Mouse (Mus musculus) ES-CJ7 (cell line): ENCODE measurements around the gene Slain2.
"Not testable (repeated sequence)": the region's sequence is repeated elsewhere in the genome, so short reads cannot be mapped to it uniquely, and the experiment has no call there.

ENCODE experiments used
- DNase-seq: peaks from one replicate; pipeline ENCODE4 v3.0.0; 2011; ENCODE audit warnings: low read depth, low spot score

Slain2 gene

GRCm38 (mm10) chr5:72948136-72948535 lies 34.0 kb downstream of the Slain2 start:
- no peak for DNase-seq

- DNase-seq: no peak
Measured at GRCm38 (mm10) chr5:72950252-72950651, 36.1 kb downstream of the Slain2 start.

GRCm38 (mm10) chr5:72953996-72954604 lies 40.0 kb downstream of the Slain2 start:
- DNase-seq: no peak

- no peak for DNase-seq
Measured at GRCm38 (mm10) chr5:72957281-72957680, 43.2 kb downstream of the Slain2 start.

- peak; percentile 25 for DNase-seq
Measured at GRCm38 (mm10) chr5:72960096-72960495, 46.0 kb downstream of the Slain2 start.

GRCm38 (mm10) chr5:72965706-72966105 lies 51.6 kb downstream of the Slain2 start:
- DNase-seq: no peak

- DNase-seq: no peak
Measured at GRCm38 (mm10) chr5:72972435-72972834, 58.3 kb downstream of the Slain2 start.

GRCm38 (mm10) chr5:72972934-72973333 lies 58.8 kb downstream of the Slain2 start:
- DNase-seq: peak; percentile 65

- DNase-seq: no peak
Measured at GRCm38 (mm10) chr5:72974602-72975001, 60.5 kb downstream of the Slain2 start, which contains the start of gene Gm10135. TSS of gene Gm10135 (minus strand) at chr5:72974702.

- DNase-seq: no peak
Measured at GRCm38 (mm10) chr5:72975996-72976395, 61.9 kb downstream of the Slain2 start.

- DNase-seq: no peak
Measured at GRCm38 (mm10) chr5:72976539-72976938, 62.4 kb downstream of the Slain2 start.

- DNase-seq: peak; percentile 69
Measured at GRCm38 (mm10) chr5:72984091-72984490, 70.0 kb downstream of the Slain2 start.

- no peak for DNase-seq
Measured at GRCm38 (mm10) chr5:72987786-72988185, 73.7 kb downstream of the Slain2 start.

GRCm38 (mm10) chr5:72989756-72990155 lies 75.7 kb downstream of the Slain2 start:
- no peak for DNase-seq

- no peak for DNase-seq
Measured at GRCm38 (mm10) chr5:72992474-72992873, 78.4 kb downstream of the Slain2 start.

GRCm38 (mm10) chr5:72994424-72994823 lies 80.3 kb downstream of the Slain2 start:
- DNase-seq: no peak

- DNase-seq: no peak
Measured at GRCm38 (mm10) chr5:72994928-72995327, 80.8 kb downstream of the Slain2 start.

GRCm38 (mm10) chr5:72995379-72995778 lies 81.3 kb downstream of the Slain2 start:
- no peak for DNase-seq

- not testable (repeated sequence) for DNase-seq
Measured at GRCm38 (mm10) chr5:72998546-72998945, 84.4 kb downstream of the Slain2 start.

- no peak for DNase-seq
Measured at GRCm38 (mm10) chr5:73004046-73004445, 89.9 kb downstream of the Slain2 start.

- no peak for DNase-seq
Measured at GRCm38 (mm10) chr5:73006784-73007581, 92.9 kb downstream of the Slain2 start, which contains the start of gene Slc10a4. TSS of gene Slc10a4 (plus strand) at chr5:73006883.

- DNase-seq: no peak
Measured at GRCm38 (mm10) chr5:73007582-73007959, 93.5 kb downstream of the Slain2 start.

- DNase-seq: peak; percentile 65
Measured at GRCm38 (mm10) chr5:73008230-73008629, 94.1 kb downstream of the Slain2 start.
